Comparison of ENCODE assay signal across 1 mouse cellular context in the genomic region with DNA sequence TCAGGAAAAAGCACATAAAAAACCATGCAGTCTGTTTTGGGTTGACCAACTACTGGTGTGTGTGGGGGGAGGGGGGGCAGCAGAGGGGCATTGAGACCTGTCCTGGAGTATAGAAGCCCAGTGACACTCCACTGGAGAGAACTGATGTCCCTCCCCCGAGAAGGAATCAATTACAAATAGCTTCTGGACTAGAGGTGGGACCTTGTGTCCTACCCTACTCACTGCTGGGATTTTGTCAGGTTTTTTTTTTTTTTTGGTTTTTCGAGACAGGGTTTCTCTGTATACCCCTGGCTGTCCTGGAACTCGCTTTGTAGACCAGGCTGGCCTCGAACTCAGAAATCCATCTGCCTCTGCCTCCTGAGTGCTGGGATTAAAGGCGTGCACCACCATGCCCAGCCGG. TPM values are rescaled to one million over a fixed set of nuclear protein-coding genes. Genes with fewer than 3 reads are reported as not detected.
"Had no signal": no experiment of that assay in that cellular context is flagged by ENCODE, and none has a peak within 500 bp of the region (broad histone marks: within the 10 kb centered on the region; RNA-seq: fewer than 3 reads in every experiment).

No protein-coding gene starts in this region.

RNA-seq across cellular contexts. Expression of a gene that starts 47.8 kb away (rescaled TPM):
- polyA plus RNA-seq: erythroblast, embryonic 14.5 days had no signal
